10 mouse cellular contexts compared by ENCODE assay signal in genomic region chr16:93626745-93627144, GRCm38 (mm10). TPM values are rescaled to one million over a fixed set of nuclear protein-coding genes. Genes with fewer than 3 reads are reported as not detected.
DNase-seq lines count a peak whose midpoint lies in the region; ATAC-seq and TF ChIP-seq lines count a peak whose summit lies in the region.
"Had no signal": no experiment of that assay in that cellular context is flagged by ENCODE, and none has a peak within 500 bp of the region (broad histone marks: within the 10 kb centered on the region; RNA-seq: fewer than 3 reads in every experiment).

No protein-coding gene starts in this region.

- H3K4me3 ChIP-seq in gastrocnemius, adult 2 months, result no peak overlapping the region
- no peak overlapping the region for H3K4me3 ChIP-seq in midbrain, embryonic 14.5 days (replicated peaks; ENCODE audit: low read depth, low read length)
- no peak overlapping the region for H3K4me3 ChIP-seq in midbrain, embryonic 11.5 days (ENCODE audit: low read depth, low read length)
- H3K4me3 ChIP-seq in forebrain, embryonic 15.5 days, result no peak overlapping the region

- no peaks in the 10 kb centered on the region for H3K27me3 ChIP-seq in midbrain, embryonic 14.5 days (ENCODE audit: control insufficient read depth, insufficient read depth, low read length)
- H3K27me3 ChIP-seq in midbrain, embryonic 11.5 days (ENCODE audit: control insufficient read depth, insufficient read depth, low read length), result no peaks in the 10 kb centered on the region
- no peaks in the 10 kb centered on the region for H3K27me3 ChIP-seq in forebrain, embryonic 15.5 days

- H3K27ac ChIP-seq in gastrocnemius, adult 2 months, result no peak overlapping the region
- H3K27ac ChIP-seq in midbrain, embryonic 14.5 days (replicated peaks; ENCODE audit: low read depth, low read length), result no peak overlapping the region
- no peak overlapping the region for H3K27ac ChIP-seq in midbrain, embryonic 11.5 days (ENCODE audit: low read depth, low read length)
- no peak overlapping the region for H3K27ac ChIP-seq in forebrain, embryonic 15.5 days (replicated peaks)

- H3K9ac ChIP-seq in midbrain, embryonic 14.5 days (replicated peaks; ENCODE audit: low read length), result no peak overlapping the region
- no peak overlapping the region for H3K9ac ChIP-seq in midbrain, embryonic 11.5 days (ENCODE audit: low read length)
- H3K9ac ChIP-seq in forebrain, embryonic 15.5 days (replicated peaks), result no peak overlapping the region

- intact Hi-C loops in gastrocnemius, adult 2 months (cut with DNase I), result no loop called here
- intact Hi-C loops in gastrocnemius, postnatal 36 days (cut with DNase I), result no loop called here

- no peaks in the 10 kb centered on the region for H3K36me3 ChIP-seq in midbrain, embryonic 14.5 days (ENCODE audit: control insufficient read depth, insufficient read depth, low read length)
- no peaks in the 10 kb centered on the region for H3K36me3 ChIP-seq in midbrain, embryonic 11.5 days (ENCODE audit: control insufficient read depth, insufficient read depth, low read length)
- H3K36me3 ChIP-seq in forebrain, embryonic 15.5 days, result no peaks in the 10 kb centered on the region

- 6% methylated on average over 1 of the region's 1 CpGs for WGBS in midbrain, embryonic 14.5 days
- 14% methylated on average over 1 of the region's 1 CpGs for WGBS in midbrain, embryonic 11.5 days
- WGBS in forebrain, embryonic 15.5 days, result 23% methylated on average over 1 of the region's 1 CpGs

- H3K9me3 ChIP-seq in midbrain, embryonic 14.5 days (ENCODE audit: control insufficient read depth, low read length), result no peaks in the 10 kb centered on the region
- no peaks in the 10 kb centered on the region for H3K9me3 ChIP-seq in midbrain, embryonic 11.5 days (ENCODE audit: control insufficient read depth, low read length)
- H3K9me3 ChIP-seq in forebrain, embryonic 15.5 days, result no peaks in the 10 kb centered on the region

- H3K4me2 ChIP-seq in midbrain, embryonic 14.5 days (ENCODE audit: low read length), result no peak overlapping the region
- H3K4me2 ChIP-seq in midbrain, embryonic 11.5 days, result no peak overlapping the region
- H3K4me2 ChIP-seq in forebrain, embryonic 15.5 days (replicated peaks), result no peak overlapping the region

- no peak for ATAC-seq in midbrain, embryonic 14.5 days (ENCODE audit: low FRiP score, low TSS enrichment)
- ATAC-seq in midbrain, embryonic 11.5 days (ENCODE audit: low FRiP score), result no peak
- ATAC-seq in forebrain, embryonic 15.5 days (replicated peaks), result no peak

- TF ChIP-seq CTCF in gastrocnemius, adult 2 months (IDR thresholded peaks at IDR 0.05), result peak; percentile 70

- no peak for DNase-seq in gastrocnemius, adult 2 months
- DNase-seq in gastrocnemius, postnatal 36 days, result no peak
- peak; percentile 35 for DNase-seq in midbrain, embryonic 14.5 days
- DNase-seq in midbrain, embryonic 11.5 days (ENCODE audit: low spot score, missing footprints), result no peak
- peak; percentile 31 to 57 for DNase-seq in adrenal gland, postnatal 36 days
- DNase-seq in lung, postnatal 36 days, result peak; percentile 35
- DNase-seq in gastrocnemius, adult 18-20 months (ENCODE audit: low spot score), result no peak

- H3K4me1 ChIP-seq in midbrain, embryonic 14.5 days (ENCODE audit: control insufficient read depth, insufficient read depth, low read length), result no peaks in the 10 kb centered on the region
- no peaks in the 10 kb centered on the region for H3K4me1 ChIP-seq in midbrain, embryonic 11.5 days (ENCODE audit: control insufficient read depth, insufficient read depth, low read length)
- H3K4me1 ChIP-seq in forebrain, embryonic 15.5 days, result no peaks in the 10 kb centered on the region

RNA-seq across cellular contexts. Expression of gene Gm5678, which starts 1.2 kb away (rescaled TPM):
- 1 to 10 TPM; 1.3 to 1.5 TPM for total RNA-seq in gastrocnemius, adult 2 months (2021)
- total RNA-seq in gastrocnemius, postnatal 36 days (2021), result 1 to 10 TPM in 1 of 2 experiments, under 1 TPM in 1; 0.69 to 1.5 TPM
- not detected in 2 replicates for polyA plus RNA-seq in midbrain, embryonic 14.5 days (2014; fragmentation: Nextera tagmentation; extraction: Ambion mirVana)
- polyA plus RNA-seq in midbrain, embryonic 11.5 days (2014; fragmentation: Nextera tagmentation; extraction: Ambion mirVana), result not detected in 2 replicates
- total RNA-seq in adrenal gland, postnatal 36 days (2021), result 1 to 10 TPM; 4.1 to 5.6 TPM
- polyA plus RNA-seq in forebrain, embryonic 15.5 days (2015; fragmentation: Nextera tagmentation; extraction: Ambion mirVana), result not detected in 2 replicates
- 1 to 10 TPM; 1.5 to 1.6 TPM for total RNA-seq in gastrocnemius, adult 18-20 months (2021)
- polyA plus RNA-seq: gonadal fat pad, adult 2 months; limb, embryonic 14.5 days had no signal

RNA-seq across cellular contexts. Expression of gene Cbr1, which starts 21.1 kb away (rescaled TPM):
- total RNA-seq in gastrocnemius, adult 2 months (2021), result 10 to 100 TPM; 17.4 to 27.5 TPM
- total RNA-seq in gastrocnemius, postnatal 36 days (2021), result 10 to 100 TPM; 19.3 to 24.6 TPM
- polyA plus RNA-seq in midbrain, embryonic 14.5 days (2014; fragmentation: Nextera tagmentation; extraction: Ambion mirVana), result 137 and 157 TPM in 2 replicates
- 99.2 and 104 TPM in 2 replicates for polyA plus RNA-seq in midbrain, embryonic 11.5 days (2014; fragmentation: Nextera tagmentation; extraction: Ambion mirVana)
- total RNA-seq in adrenal gland, postnatal 36 days (2021), result 100 to 1,000 TPM in 1 of 2 experiments, 10 to 100 TPM in 1; 63.7 to 116 TPM
- polyA plus RNA-seq in forebrain, embryonic 15.5 days (2015; fragmentation: Nextera tagmentation; extraction: Ambion mirVana), result 148 TPM in 2 replicates
- 10 to 100 TPM; 26.2 to 26.3 TPM for total RNA-seq in gastrocnemius, adult 18-20 months (2021)

RNA-seq across cellular contexts. Expression of gene Setd4, which starts 22.9 kb away (rescaled TPM):
- 1 to 10 TPM in 1 of 2 experiments, under 1 TPM in 1; 0.67 to 1.1 TPM for total RNA-seq in gastrocnemius, adult 2 months (2021)
- 1 to 10 TPM; 1.0 to 1.4 TPM for total RNA-seq in gastrocnemius, postnatal 36 days (2021)
- 18.7 and 19.0 TPM in 2 replicates for polyA plus RNA-seq in midbrain, embryonic 14.5 days (2014; fragmentation: Nextera tagmentation; extraction: Ambion mirVana)
- polyA plus RNA-seq in midbrain, embryonic 11.5 days (2014; fragmentation: Nextera tagmentation; extraction: Ambion mirVana), result 10.1 and 11.6 TPM in 2 replicates
- total RNA-seq in adrenal gland, postnatal 36 days (2021), result 1 to 10 TPM; 2.7 to 6.2 TPM
- 15.5 and 20.2 TPM in 2 replicates for polyA plus RNA-seq in forebrain, embryonic 15.5 days (2015; fragmentation: Nextera tagmentation; extraction: Ambion mirVana)
- total RNA-seq in gastrocnemius, adult 18-20 months (2021), result 1 to 10 TPM in 1 of 2 experiments, under 1 TPM in 1; 0.68 to 1.0 TPM

RNA-seq across cellular contexts. Expression of gene Cbr3, which starts 56.3 kb away (rescaled TPM):
- total RNA-seq in gastrocnemius, adult 2 months (2021), result 1 to 10 TPM; 1.8 to 2.3 TPM
- total RNA-seq in gastrocnemius, postnatal 36 days (2021), result 1 to 10 TPM; 1.3 to 1.8 TPM
- 0.93 and 1.1 TPM in 2 replicates for polyA plus RNA-seq in midbrain, embryonic 14.5 days (2014; fragmentation: Nextera tagmentation; extraction: Ambion mirVana)
- polyA plus RNA-seq in midbrain, embryonic 11.5 days (2014; fragmentation: Nextera tagmentation; extraction: Ambion mirVana), result 0.72 and 1.1 TPM in 2 replicates
- 1 to 10 TPM; 6.3 to 9.5 TPM for total RNA-seq in adrenal gland, postnatal 36 days (2021)
- 1.4 and 1.6 TPM in 2 replicates for polyA plus RNA-seq in forebrain, embryonic 15.5 days (2015; fragmentation: Nextera tagmentation; extraction: Ambion mirVana)
- 1 to 10 TPM in 1 of 2 experiments, under 1 TPM in 1; 0.91 to 1.4 TPM for total RNA-seq in gastrocnemius, adult 18-20 months (2021)

Comparison
In these comparisons a context has a peak if more than half of its experiments do, and no peak if none do; other contexts are left out.
1. DNase-seq: peak in midbrain, embryonic 14.5 days (single experiment), adrenal gland, postnatal 36 days (2 of 2) and lung, postnatal 36 days (single experiment); none in gastrocnemius, adult 2 months (single experiment), gastrocnemius, postnatal 36 days (0 of 2), midbrain, embryonic 11.5 days (single experiment) and gastrocnemius, adult 18-20 months (single experiment).